Mouse (Mus musculus) stomach, embryonic 15.5 days (tissue): ENCODE data around the gene Myef2. TPM values are rescaled to one million over a fixed set of nuclear protein-coding genes. Genes with fewer than 3 reads are reported as not detected.
A peak's percentile ranks its signal among the peaks of the same experiment; 100 is the strongest.
"Not testable (repeated sequence)": the region's sequence is repeated elsewhere in the genome, so short reads cannot be mapped to it uniquely, and the experiment has no call there.

Experiments used
- ATAC-seq: fragments of 200-750 bp; cut with Nextera tagmentation; 2 replicates; pipeline ENCODE4 v1.8.0; 2017; ENCODE audit warnings: low read depth, moderate number of reproducible peaks, moderate TSS enrichment; ENCODE audit not compliant: insufficient read depth, low FRiP score
- H3K27ac ChIP-seq: fragments of 300-500 bp; sonication (generic); 2 replicates; pipeline ENCODE4 v1.5.1; 2015; ENCODE audit warnings: mild to moderate bottlenecking, inconsistent platforms
- H3K27me3 ChIP-seq: fragments of 300-500 bp; sonication (generic); replicated peaks from 2 replicates; pipeline ENCODE4 v1.6.1; 2015; ENCODE audit warnings: inconsistent platforms
- H3K36me3 ChIP-seq: fragments of 300-500 bp; sonication (generic); 2 replicates; pipeline ENCODE4 v1.6.1; 2015; ENCODE audit warnings: inconsistent platforms
- H3K4me1 ChIP-seq: fragments of 300-500 bp; sonication (generic); 2 replicates; pipeline ENCODE4 v1.6.1; 2015; ENCODE audit warnings: inconsistent platforms
- H3K4me2 ChIP-seq: fragments of 300-500 bp; sonication (generic); 2 replicates; pipeline ENCODE4 v1.6.1; 2015; ENCODE audit warnings: mild to moderate bottlenecking, inconsistent platforms
- H3K4me3 ChIP-seq: fragments of 300-500 bp; sonication (generic); replicated peaks from 2 replicates; pipeline ENCODE4 v1.5.1; 2015; ENCODE audit warnings: inconsistent platforms
- H3K9ac ChIP-seq: fragments of 300-500 bp; sonication (generic); 2 replicates; pipeline ENCODE4 v1.6.1; 2015; ENCODE audit warnings: inconsistent platforms
- H3K9me3 ChIP-seq: fragments of 300-500 bp; sonication (generic); 2 replicates; pipeline ENCODE4 v1.6.1; 2016; ENCODE audit warnings: inconsistent platforms
- WGBS: fragments of 180-500 bp; shearing (Covaris S2); methylation state at CpG from one replicate; pipeline ENCODE4 v1.1.7; 2015; 5-methylcytosine and 5-hydroxymethylcytosine counted together
- polyA plus RNA-seq: library from polyadenylated mRNA; unstranded; fragments of >200 nt; fragmentation: Nextera tagmentation; extraction: Ambion mirVana; gene quantifications from 2 replicates; pipeline ENCODE4 v1.2.1, GENCODE M21; 2015

The Myef2 gene
- polyA plus RNA-seq, 1 experiment from 2014 or later: 69.3 TPM

DNA sequence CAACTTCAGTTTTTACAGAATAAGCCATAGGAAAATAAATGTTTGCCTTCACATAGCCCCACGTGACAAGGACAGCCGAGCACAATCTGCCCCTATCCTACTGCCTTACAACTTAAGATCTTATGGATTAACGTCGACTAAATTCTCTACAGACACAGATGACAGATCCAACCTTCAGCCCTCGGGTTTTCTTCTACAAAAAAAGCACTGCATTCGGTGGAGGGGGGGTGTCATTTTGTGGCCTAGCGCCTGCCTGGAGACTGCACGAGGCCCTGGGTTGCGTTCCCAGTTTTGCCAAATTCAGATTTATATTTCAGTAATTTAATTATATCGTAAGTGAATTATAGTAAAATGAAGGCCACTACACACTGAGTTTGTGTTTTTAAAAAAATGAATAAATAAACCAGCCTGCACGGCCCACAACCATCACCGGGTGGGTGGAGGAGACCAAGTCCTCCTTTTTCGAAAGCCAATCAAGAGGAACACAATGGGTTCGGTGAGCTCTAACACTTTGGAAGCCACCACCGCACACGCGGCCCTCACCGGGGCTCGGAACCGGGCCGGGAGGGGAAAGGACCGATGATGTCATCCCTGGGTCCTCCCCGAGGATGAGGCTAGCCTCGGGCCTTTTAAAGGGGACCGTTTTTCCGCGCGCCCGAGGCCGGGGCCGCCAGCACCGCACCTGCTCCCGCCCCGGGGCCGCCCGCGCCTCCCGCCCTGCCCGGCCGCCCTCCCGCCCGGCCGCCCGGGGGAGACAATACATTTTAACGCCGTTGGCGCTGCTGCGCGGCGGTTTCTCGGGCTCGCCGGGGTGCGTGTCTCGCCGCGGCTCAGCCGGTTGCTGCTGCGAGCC lies 611 bp downstream of the Myef2 start:
- Histone ChIP-seq H3K9ac (peak overlapping the region; percentile 83), H3K4me3 (peak overlapping the region; percentile 74), H3K4me2 (peak overlapping the region; percentile 69), H3K9me3 (no peaks in the 10 kb centered on the region), H3K4me1 (0 out of 2 replicates have a peak, but pooled peaks cover 7% of the 10 kb centered on the region), H3K36me3 (no peaks in the 10 kb centered on the region), H3K27me3 (no peaks in the 10 kb centered on the region), H3K27ac (peak overlapping the region; percentile 88)
- ATAC-seq: peak; percentile 72
- WGBS: under 1% methylated on average over 43 of the region's 59 CpGs

DNA sequence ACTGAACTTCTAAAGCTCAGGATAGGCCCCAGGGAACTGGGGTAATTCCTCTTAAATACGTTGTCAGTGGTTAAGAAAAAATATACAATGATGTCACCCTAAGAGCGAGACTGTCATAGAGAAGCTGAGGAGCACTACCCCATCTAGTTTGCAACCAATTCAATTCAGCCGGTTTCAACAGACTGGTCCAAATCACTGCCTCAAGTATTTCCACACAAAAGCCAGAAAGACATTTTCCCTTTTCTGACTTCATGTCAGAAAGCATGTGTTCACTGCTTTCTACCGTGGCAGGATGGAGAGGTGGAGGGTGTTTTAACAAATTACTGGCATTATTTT lies 1.2 kb downstream of the Myef2 start:
- H3K27ac ChIP-seq: peak overlapping the region; percentile 88; the same call in 1 of the 2 replicates
- H3K4me2 ChIP-seq: peak overlapping the region; percentile 69
- H3K9me3 ChIP-seq: no peaks in the 10 kb centered on the region
- H3K36me3 ChIP-seq: no peaks in the 10 kb centered on the region
- no peak for ATAC-seq
- 7% methylated on average over 4 of the region's 4 CpGs for WGBS
- peak overlapping the region; percentile 74 for H3K4me3 ChIP-seq
- no peaks in the 10 kb centered on the region for H3K27me3 ChIP-seq
- H3K4me1 ChIP-seq: 0 out of 2 replicates have a peak, but pooled peaks cover 7% of the 10 kb centered on the region
- peak overlapping the region; percentile 83; the same call in 1 of the 2 replicates for H3K9ac ChIP-seq

DNA sequence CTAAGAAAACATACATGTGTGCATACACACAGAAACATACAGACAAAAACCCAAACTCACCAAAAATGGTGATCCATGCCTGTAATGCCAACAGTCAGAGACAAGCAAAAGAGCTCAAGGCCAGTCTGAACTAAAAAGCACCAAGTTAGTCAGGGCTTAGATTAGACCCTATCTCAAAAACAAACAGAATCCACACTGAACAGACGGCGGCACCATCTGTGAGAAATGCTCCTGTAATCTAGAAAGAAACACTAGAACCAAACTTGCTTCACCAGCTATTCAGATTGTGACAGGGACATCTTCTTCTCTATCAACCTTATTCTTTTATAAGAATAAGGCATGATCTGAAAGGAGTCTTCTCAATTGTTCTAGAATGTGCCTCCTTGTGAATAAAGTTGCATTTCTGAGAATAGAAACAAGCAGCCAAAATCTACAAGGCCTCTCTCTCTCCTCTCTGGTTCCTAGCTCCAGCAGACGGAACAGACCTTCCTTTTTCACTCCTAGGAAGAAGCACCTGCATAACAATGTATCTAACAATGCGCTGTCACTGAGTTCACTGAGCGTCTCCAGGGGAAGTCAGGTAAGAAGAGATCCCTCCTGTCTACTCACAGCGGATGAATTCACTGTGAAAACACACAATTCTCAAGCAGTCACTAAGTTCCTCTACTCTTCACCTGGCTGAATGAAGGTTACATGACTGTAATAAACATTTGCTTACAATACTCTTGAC lies 3.9 kb downstream of the Myef2 start:
- Histone ChIP-seq H3K9me3 (no peaks in the 10 kb centered on the region), H3K4me2 (no peak overlapping the region), H3K36me3 (no peaks in the 10 kb centered on the region), H3K4me1 (0 out of 2 replicates have a peak, but pooled peaks cover 7% of the 10 kb centered on the region), H3K4me3 (no peak overlapping the region), H3K9ac (no peak overlapping the region), H3K27ac (no peak overlapping the region), H3K27me3 (no peaks in the 10 kb centered on the region)
- no peak for ATAC-seq
- 77% methylated on average over 6 of the region's 6 CpGs for WGBS

DNA sequence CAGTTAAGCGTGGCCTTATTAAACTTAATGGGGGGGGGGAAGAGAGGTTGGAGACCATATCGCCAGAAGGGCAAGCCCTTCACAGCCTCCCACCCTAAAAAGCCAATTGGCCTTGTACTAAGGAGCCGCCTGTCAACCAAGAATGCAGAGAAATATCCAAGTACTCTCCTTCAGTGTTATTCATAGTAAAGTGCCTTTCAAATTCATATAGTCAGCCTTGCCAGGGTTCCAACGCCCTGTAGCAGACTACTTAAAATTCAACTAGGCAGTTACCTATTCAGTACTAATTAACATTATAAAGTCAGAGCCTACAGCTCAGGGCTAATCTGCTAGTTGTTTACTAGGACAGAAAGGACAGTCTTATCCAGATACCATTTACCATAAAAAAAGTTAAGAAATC lies 16.9 kb downstream of the Myef2 start:
- not testable (repeated sequence) for ATAC-seq, H3K27me3 ChIP-seq, H3K4me3 ChIP-seq, H3K9ac ChIP-seq, H3K27ac ChIP-seq, H3K4me1 ChIP-seq, H3K4me2 ChIP-seq, H3K9me3 ChIP-seq
- 96% methylated on average over 4 of the region's 4 CpGs for WGBS
- peaks cover 25% of the 10 kb centered on the region for H3K36me3 ChIP-seq

DNA sequence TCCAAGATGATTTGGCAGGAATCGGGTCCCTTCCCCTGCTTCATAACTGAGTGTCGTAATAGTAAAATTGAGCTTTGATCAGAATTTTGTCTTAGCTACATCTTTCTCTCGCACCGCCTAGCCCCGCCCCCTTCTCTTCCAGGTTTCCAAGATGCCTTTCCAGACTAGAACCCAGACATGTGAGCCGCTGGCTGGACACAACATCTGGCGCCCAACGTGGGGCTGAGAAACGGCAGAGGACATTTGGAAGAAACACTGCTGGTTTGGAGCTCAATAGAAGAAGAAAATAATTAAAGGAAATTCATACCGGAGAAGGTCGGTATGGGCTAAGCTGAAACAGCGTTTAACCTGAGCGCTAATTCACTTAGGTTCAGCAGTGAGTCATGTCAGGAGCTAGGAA lies 19.0 kb downstream of the Myef2 start:
- not testable (repeated sequence) for H3K9me3 ChIP-seq, ATAC-seq, H3K27me3 ChIP-seq, H3K4me3 ChIP-seq, H3K27ac ChIP-seq, H3K4me2 ChIP-seq, H3K4me1 ChIP-seq, H3K9ac ChIP-seq
- H3K36me3 ChIP-seq: peaks cover 28% of the 10 kb centered on the region
- WGBS: 96% methylated on average over 13 of the region's 13 CpGs

DNA sequence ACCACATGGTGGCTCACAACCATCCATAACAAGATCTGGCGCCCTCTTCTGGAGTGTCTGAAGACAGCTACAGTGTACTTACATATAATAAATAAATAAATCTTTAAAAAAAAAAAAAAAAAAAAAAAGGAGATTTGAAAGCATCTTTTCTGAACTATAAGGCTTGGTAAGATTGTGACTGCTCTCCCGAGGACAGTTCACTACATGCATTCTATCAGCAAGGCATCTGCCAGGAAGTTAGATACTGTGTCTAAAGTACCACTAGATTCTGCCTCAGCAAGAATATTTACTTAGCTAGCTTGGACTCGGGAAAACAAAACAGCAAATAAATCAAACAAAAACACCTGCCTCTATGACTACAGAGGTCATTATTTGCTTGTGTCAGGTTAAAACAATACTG lies 31.3 kb downstream of the Myef2 start:
- H3K9ac ChIP-seq, H3K27ac ChIP-seq, H3K27me3 ChIP-seq, H3K9me3 ChIP-seq, H3K4me2 ChIP-seq, H3K4me3 ChIP-seq, ATAC-seq, H3K4me1 ChIP-seq: not testable (repeated sequence)
- peaks cover 15% of the 10 kb centered on the region; the same call in 1 of the 2 replicates for H3K36me3 ChIP-seq
- 67% methylated on average over 3 of the region's 3 CpGs for WGBS

DNA sequence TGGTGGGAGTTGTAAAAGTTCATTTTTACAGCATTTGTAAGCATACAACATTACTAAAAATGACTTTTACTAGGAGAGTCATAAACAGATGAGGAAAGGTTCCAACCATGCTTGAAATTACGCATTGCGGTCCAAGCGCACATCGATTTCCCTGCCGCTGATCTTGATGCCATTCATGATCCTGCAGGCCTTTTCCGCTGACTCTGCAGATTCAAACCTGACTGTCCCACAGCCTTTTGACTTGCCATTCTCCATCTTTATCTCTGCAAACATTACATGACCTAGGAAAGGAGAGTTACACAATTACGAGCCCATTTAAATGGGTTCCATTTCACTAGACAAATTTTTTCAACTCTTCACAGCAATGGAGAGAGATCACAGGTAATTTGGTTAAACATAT lies 34.7 kb downstream of the Myef2 start:
- no peak for ATAC-seq
- Histone ChIP-seq H3K27ac (no peak overlapping the region), H3K9me3 (no peaks in the 10 kb centered on the region), H3K4me2 (no peak overlapping the region), H3K9ac (no peak overlapping the region), H3K4me3 (no peak overlapping the region), H3K4me1 (no peaks in the 10 kb centered on the region), H3K27me3 (no peaks in the 10 kb centered on the region), H3K36me3 (0 out of 2 replicates have a peak, but pooled peaks cover 3% of the 10 kb centered on the region)
- 96% methylated on average over 7 of the region's 7 CpGs for WGBS

DNA sequence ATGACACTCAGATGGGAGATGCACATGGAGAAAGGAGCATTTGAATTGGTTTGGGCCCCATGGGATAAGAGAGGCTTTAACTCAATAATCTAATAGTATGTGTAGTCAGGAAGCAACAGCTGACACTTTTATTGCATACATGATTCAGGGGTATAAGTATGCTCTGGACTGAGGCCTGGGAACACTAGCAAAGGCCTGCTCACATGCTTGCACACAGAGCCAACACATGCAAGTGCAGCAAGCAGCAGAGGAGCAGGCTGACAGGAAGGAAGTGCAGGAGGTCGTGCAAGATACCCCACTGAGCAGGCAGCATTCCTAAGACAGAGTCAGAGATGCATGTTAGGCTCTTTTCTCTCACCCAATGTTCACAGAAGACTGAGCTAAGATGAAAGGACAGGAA lies 39.6 kb downstream of the Myef2 start:
- Histone ChIP-seq H3K4me2 (no peak overlapping the region), H3K36me3 (no peaks in the 10 kb centered on the region), H3K27me3 (no peaks in the 10 kb centered on the region), H3K9ac (no peak overlapping the region), H3K27ac (no peak overlapping the region), H3K4me3 (no peak overlapping the region), H3K4me1 (no peaks in the 10 kb centered on the region), H3K9me3 (no peaks in the 10 kb centered on the region)
- no peak for ATAC-seq
- 38% methylated on average over 1 of the region's 1 CpGs for WGBS

DNA sequence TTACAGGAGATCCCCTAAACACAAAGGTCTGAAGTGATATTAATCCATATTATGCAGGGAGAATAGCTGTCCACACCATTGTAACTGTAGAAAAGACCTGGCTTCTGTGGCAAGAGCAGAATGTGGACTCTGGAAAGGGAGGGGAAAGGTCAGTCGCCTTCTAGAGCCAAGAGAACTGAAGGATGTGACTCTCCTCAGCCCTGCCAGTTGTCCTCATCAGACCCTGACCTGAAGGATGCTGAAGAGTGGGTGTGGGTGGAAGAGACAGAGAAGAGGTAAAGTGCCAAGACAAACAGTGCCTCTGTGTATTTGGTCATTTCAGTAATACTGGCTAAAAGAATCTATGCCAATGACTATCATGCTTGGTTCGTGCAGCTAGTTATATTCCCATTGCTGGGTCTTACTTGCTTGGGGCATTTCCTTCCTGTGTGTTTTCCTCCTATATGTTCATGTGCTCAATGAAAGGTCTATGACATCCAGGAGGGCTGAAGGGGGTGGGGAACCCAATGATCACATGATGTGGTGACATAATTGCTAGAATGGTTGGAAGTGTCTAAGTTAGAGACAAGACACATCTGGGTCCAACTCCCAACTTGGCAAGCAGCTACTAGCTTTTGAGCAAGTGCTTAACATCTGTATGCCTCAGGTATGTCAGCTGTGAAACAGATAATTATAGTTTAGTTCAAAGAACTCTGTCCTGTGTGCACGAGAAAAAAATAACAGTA lies 50.2 kb downstream of the Myef2 start:
- Histone ChIP-seq H3K4me2 (no peak overlapping the region), H3K9me3 (no peaks in the 10 kb centered on the region), H3K36me3 (no peaks in the 10 kb centered on the region), H3K9ac (no peak overlapping the region), H3K27ac (no peak overlapping the region), H3K4me3 (no peak overlapping the region), H3K4me1 (no peaks in the 10 kb centered on the region), H3K27me3 (no peaks in the 10 kb centered on the region)
- WGBS: 72% methylated on average over 3 of the region's 3 CpGs
- no peak for ATAC-seq

DNA sequence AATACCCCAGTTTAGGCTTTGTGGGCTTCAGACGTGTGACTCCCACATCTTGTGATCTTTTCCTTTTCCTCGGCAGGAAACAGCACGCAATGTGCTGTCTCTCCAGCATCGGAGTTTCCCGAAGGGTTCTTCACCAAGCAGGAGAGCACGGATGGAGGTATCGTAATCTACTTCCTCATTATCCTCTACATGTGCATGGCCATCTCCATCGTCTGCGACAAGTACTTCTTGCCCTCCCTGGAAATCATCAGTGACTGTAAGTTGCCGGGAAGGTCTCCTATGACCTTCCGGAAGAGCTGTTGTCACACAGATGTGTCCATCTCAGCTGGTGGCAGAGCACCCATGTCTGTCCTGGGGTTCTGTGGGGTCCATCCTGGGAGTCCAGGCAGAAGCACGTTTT lies 54.8 kb downstream of the Myef2 start:
- Histone ChIP-seq H3K4me2 (no peak overlapping the region), H3K9me3 (no peaks in the 10 kb centered on the region), H3K9ac (no peak overlapping the region), H3K27ac (no peak overlapping the region), H3K4me1 (no peaks in the 10 kb centered on the region), H3K36me3 (no peaks in the 10 kb centered on the region), H3K27me3 (no peaks in the 10 kb centered on the region), H3K4me3 (no peak overlapping the region)
- WGBS: 85% methylated on average over 12 of the region's 12 CpGs
- ATAC-seq: no peak

DNA sequence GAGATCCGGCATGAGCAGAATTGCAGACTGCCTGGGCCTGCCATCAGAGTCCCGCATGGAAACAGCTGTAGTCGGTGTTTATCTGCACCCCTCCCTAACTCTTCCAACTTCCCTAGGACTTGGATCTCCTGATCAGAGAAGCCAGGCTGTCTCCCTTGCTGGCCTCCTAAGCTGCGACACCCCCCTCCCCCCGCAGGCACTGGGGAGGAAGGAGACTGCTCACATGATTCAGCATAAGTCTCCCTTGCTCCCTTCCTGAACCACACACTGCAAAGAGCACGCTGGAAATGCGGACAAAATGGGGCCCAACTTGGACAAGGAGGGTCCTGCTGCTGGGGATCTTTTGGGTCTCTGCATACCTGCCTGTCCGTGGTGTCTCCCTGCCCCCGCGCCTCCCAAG lies 55.6 kb downstream of the Myef2 start, which contains the start of gene Slc24a5:
Gene Slc24a5 (plus strand): TSS at position 231 of the 400 bp plus-strand sequence.
- Histone ChIP-seq H3K4me3 (no peak within 1 kb of the TSS), H3K27ac (no peak within 1 kb of the TSS), H3K9ac (no peak within 1 kb of the TSS), H3K4me2 (no peak within 1 kb of the TSS), H3K4me1 (no peaks in the 10 kb centered on the region), H3K9me3 (no peaks in the 10 kb centered on the region), H3K36me3 (no peaks in the 10 kb centered on the region), H3K27me3 (no peaks in the 10 kb centered on the region)
- 53% methylated on average over 10 of the region's 10 CpGs for WGBS
- no peak for ATAC-seq

DNA sequence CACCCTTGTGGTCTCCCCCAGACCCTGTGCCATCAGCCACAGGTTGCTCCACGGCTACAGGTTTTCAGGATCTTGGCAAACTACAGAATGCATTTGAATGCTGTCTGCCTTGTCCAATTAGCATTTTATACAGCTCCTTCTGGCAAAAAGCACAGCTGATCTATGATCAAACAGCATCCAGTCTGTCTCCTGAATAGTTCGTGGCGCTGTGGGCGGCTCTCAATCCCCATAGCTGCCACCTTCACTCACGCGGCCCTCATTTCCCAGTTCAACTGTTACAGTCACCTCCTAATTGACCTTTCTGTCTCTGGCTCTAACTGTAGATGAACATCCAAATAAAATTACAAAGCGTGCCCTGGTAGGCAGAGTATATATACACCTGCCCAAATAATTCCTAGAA lies 56.1 kb downstream of the Myef2 start:
- H3K36me3 ChIP-seq: no peaks in the 10 kb centered on the region
- no peak overlapping the region for H3K4me2 ChIP-seq
- no peak overlapping the region for H3K4me3 ChIP-seq
- H3K4me1 ChIP-seq: no peaks in the 10 kb centered on the region
- H3K27me3 ChIP-seq: no peaks in the 10 kb centered on the region
- 87% methylated on average over 7 of the region's 7 CpGs for WGBS
- no peak for ATAC-seq
- H3K9me3 ChIP-seq: no peaks in the 10 kb centered on the region
- no peak overlapping the region for H3K27ac ChIP-seq
- H3K9ac ChIP-seq: no peak overlapping the region
